Mouse (Mus musculus) brown adipose tissue, adult 24 weeks (tissue): ENCODE measurements around the gene Sys1. TPM values are rescaled to one million over a fixed set of nuclear protein-coding genes. Genes with fewer than 3 reads are reported as not detected.

Experiments
- H3K27ac ChIP-seq: fragments of 200-500 bp; replicated peaks from 2 replicates; pipeline ENCODE4 v1.5.1; 2012; ENCODE audit warnings: low read depth, mild to moderate bottlenecking, low read length
- H3K4me1 ChIP-seq: fragments of 200-500 bp; 2 replicates; pipeline ENCODE4 v1.6.1; 2012; ENCODE audit warnings: low read length, mixed read lengths; ENCODE audit not compliant: control insufficient read depth, insufficient read depth, insufficient read length
- H3K4me3 ChIP-seq: fragments of 200-500 bp; 2 replicates; pipeline ENCODE4 v1.5.1; 2012; ENCODE audit warnings: low read depth, mild to moderate bottlenecking, low read length, moderate library complexity; ENCODE audit not compliant: insufficient read depth
- polyA plus RNA-seq: library from polyadenylated mRNA; stranded (reverse); fragments of >200 nt; gene quantifications from 2 replicates; pipeline ENCODE4 v1.2.4, GENCODE M21; 2012; ENCODE audit not compliant: missing spikeins, insufficient read depth, insufficient read length

The Sys1 gene
- polyA plus RNA-seq, 1 experiment: 27.2 TPM

DNA sequence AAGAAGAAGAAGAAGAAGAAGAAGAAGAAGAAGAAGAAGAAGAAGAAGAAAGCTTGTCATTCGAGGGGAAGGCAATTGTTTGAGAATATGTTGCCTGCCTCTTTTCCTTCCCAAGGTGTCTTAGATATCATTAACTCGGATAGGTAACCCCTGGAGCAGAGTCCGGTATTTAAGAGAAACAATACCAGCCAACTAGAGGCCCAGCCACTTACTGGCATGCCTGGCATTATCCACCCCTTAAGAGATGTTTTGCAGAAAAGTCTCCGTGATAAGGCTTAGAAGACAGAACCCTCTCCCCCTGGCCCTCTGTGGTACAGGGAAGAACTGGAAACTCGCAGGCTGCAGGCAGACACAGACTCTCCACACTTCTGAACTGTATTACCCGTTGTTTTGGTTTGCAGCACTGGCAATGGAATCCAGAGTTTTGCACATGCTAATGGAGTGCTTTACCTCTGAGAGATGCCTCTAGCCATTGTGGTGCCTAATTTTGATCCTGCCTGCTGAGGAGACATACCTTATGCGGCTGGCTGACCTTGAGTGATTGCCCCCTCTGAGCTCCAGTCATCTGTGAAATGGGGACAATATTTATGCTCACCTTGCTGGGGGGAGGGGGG lies 2.8 kb upstream of the Sys1 start:
- Histone ChIP-seq H3K27ac (no peak overlapping the region), H3K4me1 (peaks cover 9% of the 10 kb centered on the region; the same call in 1 of the 2 replicates), H3K4me3 (no peak overlapping the region)

DNA sequence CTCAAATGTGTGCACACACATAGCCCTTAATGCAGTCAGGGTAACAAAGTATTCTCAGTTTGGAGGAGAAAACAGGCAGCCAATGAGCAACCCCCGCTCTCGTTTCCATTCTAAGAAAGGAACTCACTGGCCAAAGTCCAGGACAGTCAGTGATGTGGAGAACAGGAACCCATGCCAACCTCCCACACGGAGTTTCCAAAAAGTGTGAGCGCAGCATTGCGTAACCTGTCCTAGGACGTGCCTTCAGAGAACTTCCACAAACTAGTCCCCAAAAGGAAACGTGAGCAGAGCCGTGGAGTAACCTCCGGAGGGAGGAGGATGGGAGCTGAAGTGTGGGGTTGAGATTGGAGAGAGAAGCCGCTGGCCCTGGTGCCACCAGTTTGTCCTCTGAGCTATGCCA lies 1.9 kb upstream of the Sys1 start:
- peak overlapping the region; percentile 95 for H3K27ac ChIP-seq
- H3K4me1 ChIP-seq: peaks cover 9% of the 10 kb centered on the region; the same call in 1 of the 2 replicates
- H3K4me3 ChIP-seq: no peak overlapping the region

DNA sequence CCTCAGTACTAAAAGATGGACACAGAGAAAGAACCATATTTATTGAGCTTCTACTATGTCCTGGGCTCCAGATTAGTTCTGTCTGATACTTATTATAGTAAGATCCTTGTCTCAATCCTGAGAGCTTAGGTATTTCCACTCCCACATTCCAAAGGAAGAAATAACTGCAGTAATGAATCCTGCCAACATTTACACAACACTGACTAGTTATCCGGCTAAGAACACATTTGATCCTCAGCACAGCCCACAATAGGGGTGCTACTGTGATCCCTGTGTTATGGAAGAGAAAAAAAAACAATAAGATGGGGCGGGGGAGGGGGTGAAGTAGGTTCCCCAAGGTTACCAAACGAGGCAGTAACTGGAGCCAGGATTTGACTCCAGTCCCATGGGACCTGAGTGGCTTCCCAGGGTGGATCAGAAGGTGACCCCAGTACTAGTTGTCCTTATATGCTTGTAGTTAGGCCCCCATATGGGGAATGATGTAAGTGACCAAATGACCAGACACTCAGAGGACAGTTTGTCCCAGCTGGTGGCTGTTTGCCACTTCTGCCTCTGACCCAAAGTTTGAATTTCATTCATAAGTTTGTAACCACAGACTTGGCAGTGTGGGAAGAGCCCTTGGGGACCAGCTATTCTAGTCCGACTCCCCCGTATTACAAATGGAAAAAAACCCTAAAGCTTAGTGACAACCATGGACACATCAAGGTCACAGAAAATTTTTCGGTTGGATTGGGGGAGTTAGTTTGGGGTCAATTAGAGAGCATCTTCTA lies 1.2 kb upstream of the Sys1 start:
- peaks cover 9% of the 10 kb centered on the region; the same call in 1 of the 2 replicates for H3K4me1 ChIP-seq
- H3K27ac ChIP-seq: peak overlapping the region; percentile 95

DNA sequence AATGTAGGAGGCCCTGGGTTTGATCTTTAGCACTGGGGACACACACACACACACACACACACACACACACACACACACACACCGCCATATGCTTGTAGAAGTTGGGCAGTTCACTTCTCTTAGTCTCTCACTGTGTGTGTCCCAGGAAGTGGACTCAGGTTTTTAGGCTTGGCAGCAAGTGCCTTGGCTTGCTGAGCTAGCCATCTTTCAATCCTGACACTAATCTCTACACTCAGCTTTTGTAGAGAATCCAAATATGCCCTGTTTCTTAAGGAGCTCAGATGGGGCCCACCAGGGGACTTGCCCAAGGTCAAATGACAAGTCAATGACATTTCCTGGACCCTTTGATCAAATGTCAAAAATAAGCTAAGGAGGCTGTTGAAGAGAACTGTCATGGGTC lies 351 bp upstream of the Sys1 start:
- peaks cover 9% of the 10 kb centered on the region; the same call in 1 of the 2 replicates for H3K4me1 ChIP-seq
- H3K27ac ChIP-seq: peak overlapping the region; percentile 90
- no peak overlapping the region for H3K4me3 ChIP-seq

More for the DNA sequence above, 1.2 kb upstream of the Sys1 start:
- no peak overlapping the region for H3K4me3 ChIP-seq

DNA sequence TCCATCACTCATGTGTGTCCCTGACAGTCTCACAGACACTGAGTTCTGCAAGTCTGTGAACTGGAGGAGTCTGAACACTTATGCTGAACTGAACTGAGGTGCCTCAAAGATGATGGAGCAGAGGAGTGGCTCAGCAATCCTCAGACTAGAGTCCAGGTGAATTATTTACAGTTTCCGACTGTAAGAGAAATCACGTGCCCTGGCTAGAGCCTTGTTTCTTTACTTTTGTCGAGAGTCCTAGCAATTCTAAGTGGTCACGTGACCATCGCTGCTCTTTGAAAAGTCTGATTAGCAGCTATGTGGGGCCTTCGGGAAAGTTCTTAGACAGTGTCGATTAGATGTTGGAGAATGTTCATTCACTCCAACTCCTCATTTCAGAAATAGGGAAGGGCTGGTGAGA lies 1.2 kb downstream of the Sys1 start:
- Histone ChIP-seq H3K4me3 (no peak overlapping the region), H3K27ac (no peak overlapping the region), H3K4me1 (peaks cover 9% of the 10 kb centered on the region; the same call in 1 of the 2 replicates)

DNA sequence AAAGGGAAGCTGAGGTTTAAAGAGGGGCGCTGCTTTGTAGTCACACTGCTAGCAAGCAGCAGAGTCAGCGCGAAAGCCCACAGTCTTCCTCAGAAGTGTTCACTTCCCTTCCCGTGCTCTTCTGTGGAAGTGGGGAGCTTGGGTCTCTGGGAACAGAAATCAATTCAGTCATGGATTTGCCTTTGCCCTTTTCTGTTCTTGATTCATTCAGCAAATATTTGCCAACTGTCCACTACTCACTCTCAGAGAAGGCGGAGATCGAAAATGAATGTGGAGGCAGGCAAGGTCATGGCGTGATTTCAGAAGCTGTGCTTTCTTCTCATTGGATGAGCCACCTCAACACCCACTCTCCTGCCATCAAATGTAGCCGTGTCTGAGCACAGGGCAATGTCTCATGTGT lies 1.8 kb downstream of the Sys1 start:
- no peak overlapping the region for H3K4me3 ChIP-seq
- H3K4me1 ChIP-seq: peaks cover 9% of the 10 kb centered on the region; the same call in 1 of the 2 replicates
- H3K27ac ChIP-seq: peak overlapping the region; percentile 33

DNA sequence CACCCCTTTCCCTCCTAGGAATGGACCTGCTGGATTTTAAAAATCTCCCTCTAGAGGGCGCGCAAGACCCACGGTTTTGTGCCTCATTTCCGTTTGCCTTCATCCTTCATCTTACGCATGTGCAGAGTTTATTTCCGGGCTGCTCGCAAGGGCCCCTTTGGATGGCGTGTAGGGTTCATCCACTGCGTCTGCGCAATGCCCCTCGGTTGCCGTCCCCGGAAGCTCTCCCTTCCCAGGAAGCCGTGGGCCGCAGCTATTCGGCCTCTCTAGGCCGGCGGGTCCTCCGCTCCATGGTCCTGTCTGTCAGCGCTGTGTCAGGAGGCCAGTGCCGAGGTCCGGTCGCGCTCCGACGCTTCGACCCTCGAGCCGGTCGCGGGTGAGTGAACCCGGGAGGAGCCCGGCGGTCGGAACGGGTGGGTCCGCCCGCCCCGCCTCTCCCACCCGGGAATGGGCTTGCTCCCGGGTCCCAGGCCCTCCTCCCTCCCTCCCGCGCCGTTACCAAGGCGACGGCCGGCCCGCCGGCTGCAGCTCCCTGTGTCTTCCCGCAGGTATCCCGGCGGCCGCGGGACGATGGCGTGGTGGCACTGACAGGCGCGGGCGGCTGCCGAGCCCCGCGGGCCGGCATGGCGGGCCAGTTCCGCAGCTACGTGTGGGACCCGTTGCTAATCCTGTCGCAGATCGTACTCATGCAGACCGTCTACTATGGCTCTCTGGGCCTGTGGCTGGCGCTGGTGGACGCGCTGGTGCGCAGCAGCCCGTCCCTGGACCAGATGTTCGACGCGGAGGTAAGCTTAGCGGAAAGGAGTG lies 4.2 kb downstream of the Sys1 start, which contains the start of gene Gm20458:
Gene Gm20458, plus strand, starts transcription at position 223 of the 807 bp plus-strand sequence.
- Histone ChIP-seq H3K4me1 (peaks cover 12% of the 10 kb centered on the region), H3K27ac (peak within 1 kb of the TSS; percentile 77), H3K4me3 (peak within 1 kb of the TSS; percentile 92)

DNA sequence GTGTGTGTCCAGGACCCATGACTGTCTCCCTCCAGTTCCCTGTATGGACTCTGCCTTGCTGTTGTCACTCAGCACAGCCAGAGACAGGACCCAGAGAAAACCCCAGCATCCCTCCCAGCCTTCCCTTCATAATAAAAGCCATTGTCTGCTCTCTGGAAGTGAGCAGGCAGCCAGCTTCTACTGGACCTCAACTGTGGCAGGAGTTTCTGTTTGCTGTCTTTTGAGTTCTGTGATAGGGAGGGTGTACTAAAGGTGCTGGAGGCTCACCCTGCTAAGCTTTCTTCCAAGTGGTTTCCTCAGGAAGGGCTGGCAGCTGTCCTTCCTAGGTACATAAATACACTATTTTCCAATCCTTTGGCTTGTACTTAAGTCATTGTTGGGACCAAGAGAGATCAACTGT lies 8.4 kb downstream of the Sys1 start:
- Histone ChIP-seq H3K4me3 (no peak overlapping the region), H3K4me1 (peaks cover 6% of the 10 kb centered on the region), H3K27ac (peak overlapping the region; percentile 4; the same call in 1 of the 2 replicates)

DNA sequence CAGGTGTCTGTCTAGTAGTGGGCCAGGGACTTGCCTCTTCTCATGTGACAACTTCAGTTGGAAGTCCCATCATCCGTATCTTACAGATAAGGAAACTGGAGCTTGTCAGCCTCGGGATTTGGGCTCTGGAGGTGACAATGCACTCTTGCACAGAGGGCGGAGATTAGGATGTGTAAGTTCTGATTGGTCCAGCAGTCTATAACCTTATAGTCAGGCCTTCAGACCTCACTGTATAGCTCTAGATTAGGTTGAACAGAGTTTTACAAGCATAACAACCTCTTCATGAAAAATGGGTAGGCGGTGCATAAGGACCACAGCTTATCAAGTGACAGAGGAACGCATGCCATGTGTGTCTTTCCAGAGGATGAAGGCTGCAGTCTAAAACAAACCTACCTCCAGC lies 10.0 kb downstream of the Sys1 start:
- H3K4me3 ChIP-seq: no peak overlapping the region
- H3K4me1 ChIP-seq: peaks cover 6% of the 10 kb centered on the region
- H3K27ac ChIP-seq: no peak overlapping the region

DNA sequence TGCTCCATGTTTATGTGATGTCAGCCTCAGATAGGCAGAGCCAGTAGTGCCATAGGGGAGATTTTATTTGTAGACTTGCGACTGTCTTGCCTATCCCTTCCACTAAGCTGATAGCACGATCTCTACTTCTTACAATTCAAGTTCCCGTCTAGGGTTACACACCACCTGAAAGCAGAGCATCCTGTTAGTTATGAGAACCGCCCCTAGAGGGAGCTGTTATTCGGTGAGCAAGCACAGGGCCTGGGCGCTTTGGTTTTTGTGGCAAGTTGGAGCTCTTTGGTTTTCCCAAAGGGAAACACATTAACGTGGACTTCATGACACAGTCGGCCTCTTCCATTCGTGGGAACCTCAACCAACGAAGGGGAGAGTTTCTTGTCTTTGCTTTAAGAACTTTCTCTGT lies 13.5 kb downstream of the Sys1 start:
- H3K27ac ChIP-seq: no peak overlapping the region
- H3K4me1 ChIP-seq: peaks cover 3% of the 10 kb centered on the region
- H3K4me3 ChIP-seq: no peak overlapping the region

DNA sequence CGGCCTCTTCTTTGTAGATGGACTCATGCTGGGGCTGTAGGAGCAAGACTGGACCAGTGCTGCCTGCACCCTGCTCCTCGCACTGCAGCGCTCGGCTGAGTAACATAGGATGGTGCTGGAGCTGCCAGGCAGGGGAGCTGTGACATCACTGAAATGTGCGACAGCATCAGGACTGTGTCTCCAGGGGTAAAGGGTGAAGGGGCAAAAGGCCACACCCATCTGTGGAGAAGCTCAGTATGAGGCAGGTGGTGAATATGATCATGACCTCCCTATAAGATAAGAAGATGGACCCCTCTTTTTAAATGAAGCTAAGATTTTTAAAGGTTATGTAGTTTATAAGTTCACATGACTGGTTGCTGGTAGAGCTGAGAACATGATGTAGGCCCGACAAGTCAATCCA lies 16.9 kb downstream of the Sys1 start, which contains the start of gene Trp53tg5:
Gene Trp53tg5, minus strand, starts transcription at position 101 of the 400 bp plus-strand sequence.
- no peak within 1 kb of the TSS for H3K4me3 ChIP-seq
- no peak within 1 kb of the TSS for H3K27ac ChIP-seq
- no peaks in the 10 kb centered on the region for H3K4me1 ChIP-seq

DNA sequence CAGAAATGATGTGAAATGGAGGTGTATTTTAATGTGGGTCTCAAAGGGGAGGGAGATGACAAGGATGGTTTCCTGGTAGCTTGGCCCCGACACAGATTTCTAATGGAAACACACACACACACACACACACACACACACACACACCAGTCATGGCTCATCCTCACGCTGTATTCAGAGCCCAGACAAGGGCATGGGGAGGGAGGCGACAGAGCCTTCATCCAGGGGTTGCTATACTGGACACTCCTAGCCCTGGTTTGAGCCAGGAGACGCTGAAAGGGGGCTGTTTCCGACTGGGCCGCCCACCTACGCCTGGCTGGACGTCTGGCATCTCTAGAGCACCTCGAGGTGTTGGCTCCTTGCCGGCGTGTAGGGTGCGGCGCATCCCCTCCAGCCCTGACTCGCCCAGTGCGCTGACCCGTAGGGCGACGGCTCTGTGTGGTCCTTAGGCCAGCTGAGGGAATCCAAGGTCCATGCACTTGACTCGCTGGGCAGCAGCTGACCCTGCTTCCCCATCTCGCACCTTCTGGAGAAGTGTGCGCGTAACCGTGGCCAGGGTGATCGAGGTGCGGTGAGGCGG lies 29.0 kb downstream of the Sys1 start, which contains the start of gene Dbndd2:
Gene Dbndd2, plus strand, starts transcription at position 426 of the 577 bp plus-strand sequence.
- no peaks in the 10 kb centered on the region for H3K4me1 ChIP-seq
- H3K27ac ChIP-seq: peak within 1 kb of the TSS; percentile 75
- peak within 1 kb of the TSS; percentile 87 for H3K4me3 ChIP-seq

DNA sequence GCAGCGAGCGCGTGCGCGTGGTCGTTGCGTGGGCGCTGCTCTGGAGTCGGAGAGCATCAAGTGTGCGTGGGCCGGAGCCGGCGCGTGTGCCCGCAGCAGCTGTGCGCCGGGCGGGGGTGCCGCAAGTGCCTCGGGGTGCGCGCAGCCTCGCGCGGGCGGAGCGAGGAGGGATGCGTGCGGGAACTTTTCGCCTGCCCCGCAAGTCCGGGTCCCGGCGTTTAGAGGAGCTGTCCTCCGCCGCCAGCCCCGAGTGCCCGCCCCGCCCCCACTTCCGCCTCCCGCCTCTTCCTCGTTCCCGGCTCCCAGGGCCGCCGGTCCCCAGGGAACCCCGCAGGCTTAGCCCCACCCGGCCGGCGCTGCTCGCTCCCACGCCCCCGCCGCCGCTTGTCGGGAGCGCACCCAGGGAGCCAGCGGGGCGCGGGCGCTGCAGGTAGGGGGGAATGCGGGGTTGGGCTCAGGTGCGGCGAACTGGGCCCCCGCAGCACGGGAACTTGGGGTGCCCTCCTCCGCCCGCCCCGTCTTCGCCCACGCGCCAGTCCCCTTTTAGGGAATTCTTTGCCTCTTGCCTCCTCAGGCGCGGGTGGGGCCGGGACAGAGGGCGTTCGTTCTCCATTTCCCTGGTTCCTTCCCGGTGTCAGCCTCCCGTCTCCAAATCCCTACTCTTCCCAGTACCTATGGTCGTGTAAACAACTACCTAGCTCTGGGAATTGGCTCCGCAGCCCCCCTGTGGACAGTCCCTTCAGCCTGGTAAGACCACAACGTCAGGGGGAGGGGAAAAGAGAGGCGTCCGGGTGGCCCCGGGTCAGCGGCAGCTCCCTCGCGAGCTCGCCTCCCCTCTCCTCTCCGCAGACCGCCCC lies 29.7 kb downstream of the Sys1 start:
- H3K4me1 ChIP-seq: no peaks in the 10 kb centered on the region
- peak overlapping the region; percentile 87 for H3K4me3 ChIP-seq
- H3K27ac ChIP-seq: peak overlapping the region; percentile 75

DNA sequence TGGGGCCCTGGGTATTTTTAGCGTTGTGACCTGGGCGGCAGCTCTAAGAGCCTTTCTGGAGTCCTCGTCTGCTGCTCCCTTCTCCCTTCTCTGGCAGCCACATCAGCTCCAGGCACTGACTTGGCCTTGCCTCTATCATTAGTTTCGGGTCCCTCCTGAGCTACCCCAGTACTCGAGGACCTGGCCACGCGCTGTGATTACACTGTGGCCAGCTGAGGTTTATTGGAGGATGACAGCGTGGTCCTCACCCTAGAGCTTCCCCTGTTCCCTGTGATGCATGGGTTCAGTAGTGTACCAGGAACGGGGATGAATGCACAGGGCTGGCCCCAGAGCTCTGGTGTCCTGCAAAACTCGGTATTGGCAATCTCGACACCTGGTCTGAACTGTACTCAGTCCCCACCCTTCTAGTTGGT lies 30.4 kb downstream of the Sys1 start:
- Histone ChIP-seq H3K27ac (peak overlapping the region; percentile 75), H3K4me3 (peak overlapping the region; percentile 87), H3K4me1 (no peaks in the 10 kb centered on the region)
